Mouse (Mus musculus): Measurements from ENCODE around the gene Cct7. TPM values are rescaled to one million over a fixed set of nuclear protein-coding genes. Genes with fewer than 3 reads are reported as not detected.
"Not testable (repeated sequence)": the region's sequence is repeated elsewhere in the genome, so short reads cannot be mapped to it uniquely, and the experiment has no call there.

Cct7 gene
- total RNA-seq, 1 experiment from 2014 or later: 194 TPM

- ATAC-seq (replicated peaks; ENCODE audit: insufficient number of reproducible peaks, low FRiP score, low TSS enrichment, poor library complexity, severe bottlenecking): not testable (repeated sequence)
Measured at GRCm38 (mm10) chr6:85450140-85450539, 1.2 kb upstream of the Cct7 start.

GRCm38 (mm10) chr6:85451664-85452410 is 523 bp downstream of the Cct7 start, which contains the start of gene Pradc1:
Gene Pradc1 (minus strand): TSS chr6:85451970.
- ATAC-seq (replicated peaks; ENCODE audit: insufficient number of reproducible peaks, low FRiP score, low TSS enrichment, poor library complexity, severe bottlenecking): peak; percentile 86

GRCm38 (mm10) chr6:85452411-85452665 is 1.0 kb downstream of the Cct7 start:
- peak; percentile 9 for ATAC-seq (replicated peaks; ENCODE audit: insufficient number of reproducible peaks, low FRiP score, low TSS enrichment, poor library complexity, severe bottlenecking)

- no peak for ATAC-seq (replicated peaks; ENCODE audit: insufficient number of reproducible peaks, low FRiP score, low TSS enrichment, poor library complexity, severe bottlenecking)
Measured at GRCm38 (mm10) chr6:85452816-85453215, 1.5 kb downstream of the Cct7 start.

- no peak for ATAC-seq (replicated peaks; ENCODE audit: insufficient number of reproducible peaks, low FRiP score, low TSS enrichment, poor library complexity, severe bottlenecking)
Measured at GRCm38 (mm10) chr6:85459621-85460020, 8.3 kb downstream of the Cct7 start.

GRCm38 (mm10) chr6:85465381-85465780 is 14.1 kb downstream of the Cct7 start:
- no peak for ATAC-seq (replicated peaks; ENCODE audit: insufficient number of reproducible peaks, low FRiP score, low TSS enrichment, poor library complexity, severe bottlenecking)

GRCm38 (mm10) chr6:85469660-85470430 is 18.5 kb downstream of the Cct7 start:
- ATAC-seq (replicated peaks; ENCODE audit: insufficient number of reproducible peaks, low FRiP score, low TSS enrichment, poor library complexity, severe bottlenecking): no peak

GRCm38 (mm10) chr6:85471962-85472361 is 20.6 kb downstream of the Cct7 start:
- ATAC-seq (replicated peaks; ENCODE audit: insufficient number of reproducible peaks, low FRiP score, low TSS enrichment, poor library complexity, severe bottlenecking): no peak

GRCm38 (mm10) chr6:85472542-85472941 is 21.2 kb downstream of the Cct7 start:
- no peak for ATAC-seq (replicated peaks; ENCODE audit: insufficient number of reproducible peaks, low FRiP score, low TSS enrichment, poor library complexity, severe bottlenecking)

- ATAC-seq (replicated peaks; ENCODE audit: insufficient number of reproducible peaks, low FRiP score, low TSS enrichment, poor library complexity, severe bottlenecking): no peak
Measured at GRCm38 (mm10) chr6:85475581-85475980, 24.3 kb downstream of the Cct7 start.

GRCm38 (mm10) chr6:85477366-85477917 is 26.1 kb downstream of the Cct7 start:
- ATAC-seq (replicated peaks; ENCODE audit: insufficient number of reproducible peaks, low FRiP score, low TSS enrichment, poor library complexity, severe bottlenecking): no peak; the same call in 1 of the 2 replicates

GRCm38 (mm10) chr6:85478416-85478815 is 27.1 kb downstream of the Cct7 start:
- no peak for ATAC-seq (replicated peaks; ENCODE audit: insufficient number of reproducible peaks, low FRiP score, low TSS enrichment, poor library complexity, severe bottlenecking)

GRCm38 (mm10) chr6:85479979-85480378 is 28.7 kb downstream of the Cct7 start:
- no peak for ATAC-seq (replicated peaks; ENCODE audit: insufficient number of reproducible peaks, low FRiP score, low TSS enrichment, poor library complexity, severe bottlenecking)

GRCm38 (mm10) chr6:85480685-85481084 is 29.4 kb downstream of the Cct7 start:
- ATAC-seq (replicated peaks; ENCODE audit: insufficient number of reproducible peaks, low FRiP score, low TSS enrichment, poor library complexity, severe bottlenecking): no peak

- ATAC-seq (replicated peaks; ENCODE audit: insufficient number of reproducible peaks, low FRiP score, low TSS enrichment, poor library complexity, severe bottlenecking): no peak
Measured at GRCm38 (mm10) chr6:85483843-85484721, 32.8 kb downstream of the Cct7 start.

GRCm38 (mm10) chr6:85485738-85486137 is 34.4 kb downstream of the Cct7 start:
- no peak for ATAC-seq (replicated peaks; ENCODE audit: insufficient number of reproducible peaks, low FRiP score, low TSS enrichment, poor library complexity, severe bottlenecking)

- no peak for ATAC-seq (replicated peaks; ENCODE audit: insufficient number of reproducible peaks, low FRiP score, low TSS enrichment, poor library complexity, severe bottlenecking)
Measured at GRCm38 (mm10) chr6:85488510-85488909, 37.2 kb downstream of the Cct7 start.

- ATAC-seq (replicated peaks; ENCODE audit: insufficient number of reproducible peaks, low FRiP score, low TSS enrichment, poor library complexity, severe bottlenecking): no peak
Measured at GRCm38 (mm10) chr6:85489717-85490116, 38.4 kb downstream of the Cct7 start.

GRCm38 (mm10) chr6:85490252-85490651 is 38.9 kb downstream of the Cct7 start:
- ATAC-seq (replicated peaks; ENCODE audit: insufficient number of reproducible peaks, low FRiP score, low TSS enrichment, poor library complexity, severe bottlenecking): no peak
